Mouse (Mus musculus): ENCODE measurements around the gene Gm4187. TPM values are rescaled to one million over a fixed set of nuclear protein-coding genes. Genes with fewer than 3 reads are reported as not detected.

Gm4187 gene
- polyA plus RNA-seq (2017; shearing (Covaris generic)), result not detected

DNA sequence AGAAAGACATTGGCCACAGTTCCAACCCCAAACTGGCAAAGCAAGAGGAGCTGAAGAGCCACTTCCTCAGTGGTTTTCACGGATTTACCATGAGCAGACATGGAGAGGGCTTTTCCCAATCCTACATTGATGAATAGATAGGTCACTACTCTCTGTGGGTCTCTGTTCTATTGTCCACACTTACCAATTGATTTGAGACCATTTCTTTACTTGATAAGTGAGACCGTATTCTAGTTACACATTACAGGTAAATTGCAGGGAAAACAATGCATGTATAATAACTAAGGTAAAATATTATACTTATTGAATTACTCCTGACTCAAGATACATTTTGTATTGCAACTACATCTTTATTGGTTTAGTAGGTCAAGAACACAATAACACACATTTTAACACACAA, at the start of gene Gm4187:
Gm4187 (minus strand) TSS at position 101 of the 400 bp plus-strand sequence.

DNA sequence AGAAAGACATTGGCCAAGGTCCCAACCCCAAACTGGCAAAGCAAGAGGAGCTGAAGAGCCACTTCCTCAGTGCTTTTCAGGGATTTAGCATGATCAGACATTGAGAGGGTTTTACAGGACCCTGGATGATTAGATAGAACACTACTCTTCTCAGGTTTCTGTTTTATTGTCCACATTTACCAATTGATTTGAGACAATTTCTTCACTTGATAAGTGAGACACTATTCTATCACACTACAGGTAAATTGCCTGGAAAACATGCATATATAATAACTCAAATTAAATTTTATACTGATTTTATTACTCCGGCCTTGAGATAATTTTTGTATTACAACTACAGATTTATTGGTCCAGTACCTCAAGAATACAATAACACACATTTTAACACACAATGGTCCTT, 41.4 kb upstream of the Gm4187 start, which contains the start of gene Gm8660:
Gm8660 (minus strand) TSS at position 101 of the 400 bp plus-strand sequence.

Other genes starting within 250 kb of the Gm4187 start
- gene Gm16451, start 211.5 kb downstream of the Gm4187 start, polyA plus RNA-seq (2017; shearing (Covaris generic)), result not detected
- not detected for gene Gm10666, start 195.0 kb downstream of the Gm4187 start, polyA plus RNA-seq (2017; shearing (Covaris generic))
- gene Vmn1r142, start 165.7 kb downstream of the Gm4187 start, polyA plus RNA-seq (2017; shearing (Covaris generic)), result not detected
- not detected for gene Vmn1r143, start 140.3 kb downstream of the Gm4187 start, polyA plus RNA-seq (2017; shearing (Covaris generic))
- gene Gm8653, start 128.5 kb downstream of the Gm4187 start, polyA plus RNA-seq (2017; shearing (Covaris generic)), result not detected
- not detected for gene Gm8453, start 100.2 kb downstream of the Gm4187 start, polyA plus RNA-seq (2017; shearing (Covaris generic))
- gene Gm8660, start 41.3 kb upstream of the Gm4187 start, polyA plus RNA-seq (2017; shearing (Covaris generic)), result not detected
- gene Vmn1r148, start 83.9 kb upstream of the Gm4187 start, polyA plus RNA-seq (2017; shearing (Covaris generic)), result not detected
- gene Vmn1r149, start 108.5 kb upstream of the Gm4187 start, polyA plus RNA-seq (2017; shearing (Covaris generic)), result not detected
- 0.19 TPM for gene Gm10665, start 134.4 kb upstream of the Gm4187 start, polyA plus RNA-seq (2017; shearing (Covaris generic))
- not detected for gene Vmn1r151, start 170.0 kb upstream of the Gm4187 start, polyA plus RNA-seq (2017; shearing (Covaris generic))
- 0.26 TPM for gene Vmn1r152, start 193.2 kb upstream of the Gm4187 start, polyA plus RNA-seq (2017; shearing (Covaris generic))
- gene Gm8677, start 205.2 kb upstream of the Gm4187 start, polyA plus RNA-seq (2017; shearing (Covaris generic)), result not detected
- not detected for gene Gm4201, start 235.6 kb upstream of the Gm4187 start, polyA plus RNA-seq (2017; shearing (Covaris generic))